Mouse (Mus musculus) myocyte (in vitro differentiated cells): ENCODE results near the gene Higd1c.
"Not testable (repeated sequence)": the region's sequence is repeated elsewhere in the genome, so short reads cannot be mapped to it uniquely, and the experiment has no call there.

Source experiments
- E2F4 ChIP-seq: IDR thresholded peaks from one replicate; pipeline ENCODE4 v1.6.1; 2011; ENCODE audit warnings: mild to moderate bottlenecking, control low read depth, moderate library complexity; ENCODE audit not compliant: insufficient read depth
- MYOD1 ChIP-seq, 3 experiments: IDR thresholded peaks; one replicate each; pipeline ENCODE4 v1.6.1; 2011; ENCODE audit warnings: control low read depth in 2 of 3, low read depth in 2 of 3, mild to moderate bottlenecking in 2 of 3, moderate library complexity in 1 of 3; ENCODE audit not compliant: insufficient read length in 2 of 3, control insufficient read depth in 1 of 3
- MYOG ChIP-seq, 3 experiments: IDR thresholded peaks; one replicate each; pipeline ENCODE4 v1.6.1; 2011; ENCODE audit warnings: control low read depth in 2 of 3, low read depth in 2 of 3, mild to moderate bottlenecking in 2 of 3; ENCODE audit not compliant: insufficient read length in 2 of 3, control insufficient read depth in 1 of 3, insufficient read depth in 1 of 3
- POLR2A ChIP-seq: IDR thresholded peaks from one replicate; pipeline ENCODE4 v1.6.1; 2011; ENCODE audit warnings: low read depth, mild to moderate bottlenecking, control low read depth, moderate library complexity; ENCODE audit not compliant: insufficient read length
- POLR2AphosphoS2 ChIP-seq: IDR thresholded peaks from one replicate; pipeline ENCODE4 v1.6.1; 2011; ENCODE audit warnings: low read depth, control low read depth; ENCODE audit not compliant: insufficient read length
- REST ChIP-seq: IDR thresholded peaks from one replicate; pipeline ENCODE4 v1.6.1; 2011; ENCODE audit warnings: mild to moderate bottlenecking, control low read depth, moderate library complexity; ENCODE audit not compliant: insufficient read depth, insufficient read length
- SRF ChIP-seq: IDR thresholded peaks from one replicate; pipeline ENCODE4 v1.6.1; 2011; ENCODE audit warnings: low read depth; ENCODE audit not compliant: control insufficient read depth, insufficient read length
- TCF12 ChIP-seq: IDR thresholded peaks from one replicate; pipeline ENCODE4 v1.6.1; 2011; ENCODE audit warnings: mild to moderate bottlenecking, control low read depth; ENCODE audit not compliant: poor library complexity, insufficient read depth, severe bottlenecking
- USF1 ChIP-seq: IDR thresholded peaks from one replicate; pipeline ENCODE4 v1.6.1; 2011; ENCODE audit warnings: low read depth, mild to moderate bottlenecking, control low read depth, moderate library complexity

DNA sequence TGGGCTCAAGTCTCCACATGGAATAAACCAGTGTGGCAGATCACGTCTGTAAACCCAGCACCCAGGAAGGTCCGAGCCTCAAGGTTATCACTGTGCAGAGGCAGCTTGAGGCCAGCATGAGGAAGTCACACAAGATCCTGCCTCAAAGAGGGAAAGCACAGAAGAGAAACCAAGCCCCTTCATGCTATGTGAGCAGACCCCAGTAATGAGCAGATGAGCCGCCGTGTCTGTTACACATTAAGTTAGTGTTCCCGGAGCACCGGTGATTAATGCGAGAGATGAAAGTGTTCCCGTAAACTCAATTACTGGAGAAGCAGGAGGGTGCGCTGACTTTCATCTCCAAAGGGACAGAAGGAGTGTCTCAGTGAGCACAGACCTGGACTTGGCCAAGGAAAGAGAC, 1.6 kb downstream of the Higd1c start:
- not testable (repeated sequence) for TF ChIP-seq USF1; POLR2AphosphoS2; POLR2A; SRF; REST; TCF12; E2F4; MYOG (IDR thresholded peaks at IDR 0.05; ENCODE audit: control insufficient read depth in 1 of 3, insufficient read depth in 1 of 3, insufficient read length in 2 of 3, low read depth in 2 of 3); MYOD1 (IDR thresholded peaks at IDR 0.05; ENCODE audit: control insufficient read depth in 1 of 3, insufficient read length in 2 of 3, low read depth in 2 of 3)
